ENCODE assay signal across 8 mouse cellular contexts in the genomic region with DNA sequence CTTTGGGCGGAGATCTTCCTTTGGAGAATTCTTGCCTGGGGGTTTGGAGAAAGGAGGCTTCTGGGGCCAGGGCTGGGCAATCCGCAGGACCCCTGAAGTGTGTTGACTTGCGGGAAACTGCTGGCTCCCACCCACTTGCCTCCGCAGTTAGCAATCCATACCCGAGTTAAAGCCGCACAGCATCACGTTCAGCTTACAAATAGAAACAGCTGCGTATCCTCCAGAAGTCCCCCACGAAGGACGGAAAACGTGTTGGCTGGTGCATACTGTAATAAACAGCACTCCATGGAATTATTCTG. TPM values are rescaled to one million over a fixed set of nuclear protein-coding genes. Genes with fewer than 3 reads are reported as not detected.
DNase-seq lines count a peak whose midpoint lies in the region; ATAC-seq and TF ChIP-seq lines count a peak whose summit lies in the region.

No protein-coding gene starts in this region.

- peak overlapping the region; percentile 99 for H3K4me3 ChIP-seq in lung, embryonic 15.5 days
- peak overlapping the region; percentile 92 for H3K4me3 ChIP-seq in embryonic facial prominence, embryonic 14.5 days (ENCODE audit: low read depth, low read length)
- peak overlapping the region; percentile 96 for H3K4me3 ChIP-seq in intestine, postnatal 0 days (ENCODE audit: low read depth, low read length)
- peak overlapping the region; percentile 95 for H3K4me3 ChIP-seq in neural tube, embryonic 15.5 days (replicated peaks)

- TF ChIP-seq CTCF in intestine, postnatal 0 days (IDR thresholded peaks at IDR 0.05; ENCODE audit: low read depth), result no peak

- under 1% methylated on average over 11 of the region's 11 CpGs for WGBS in lung, embryonic 15.5 days
- 0% methylated on average over 11 of the region's 11 CpGs for WGBS in embryonic facial prominence, embryonic 14.5 days
- WGBS in intestine, postnatal 0 days, result 0% methylated on average over 11 of the region's 11 CpGs
- WGBS in neural tube, embryonic 15.5 days, result under 1% methylated on average over 11 of the region's 11 CpGs

- H3K27ac ChIP-seq in lung, embryonic 15.5 days, result peak overlapping the region; percentile 99
- H3K27ac ChIP-seq in embryonic facial prominence, embryonic 14.5 days (replicated peaks; ENCODE audit: low read depth, low read length), result peak overlapping the region; percentile 98
- H3K27ac ChIP-seq in intestine, postnatal 0 days (ENCODE audit: low read depth, low read length), result peak overlapping the region; percentile 94
- peak overlapping the region; percentile 98 for H3K27ac ChIP-seq in neural tube, embryonic 15.5 days (replicated peaks)

- no peak for DNase-seq in lung, postnatal 4 days
- no peak for DNase-seq in embryonic facial prominence, embryonic 14.5 days (ENCODE audit: low spot score)
- no peak for DNase-seq in adrenal gland, postnatal 4 days (ENCODE audit: low spot score in 2 of 2)
- no peak for DNase-seq in layer of hippocampus, postnatal 14 days (ENCODE audit: low spot score in 2 of 2)
- no peak for DNase-seq in cerebellum, adult 9-11 months

- H3K4me1 ChIP-seq in lung, embryonic 15.5 days, result peaks cover 38% of the 10 kb centered on the region
- peaks cover 17% of the 10 kb centered on the region for H3K4me1 ChIP-seq in embryonic facial prominence, embryonic 14.5 days (ENCODE audit: control insufficient read depth, insufficient read depth, low read length)
- peaks cover 11% of the 10 kb centered on the region; the same call in 1 of the 2 replicates for H3K4me1 ChIP-seq in intestine, postnatal 0 days (replicated peaks; ENCODE audit: control insufficient read depth, insufficient read depth, low read length)
- peaks cover 35% of the 10 kb centered on the region for H3K4me1 ChIP-seq in neural tube, embryonic 15.5 days

- no peaks in the 10 kb centered on the region for H3K27me3 ChIP-seq in lung, embryonic 15.5 days
- no peaks in the 10 kb centered on the region for H3K27me3 ChIP-seq in embryonic facial prominence, embryonic 14.5 days (replicated peaks; ENCODE audit: control insufficient read depth, insufficient read depth, low read length)
- H3K27me3 ChIP-seq in intestine, postnatal 0 days (replicated peaks; ENCODE audit: control insufficient read depth, insufficient read depth, low read length), result no peaks in the 10 kb centered on the region
- H3K27me3 ChIP-seq in neural tube, embryonic 15.5 days (replicated peaks), result no peaks in the 10 kb centered on the region

- no peak for ATAC-seq in lung, embryonic 15.5 days (ENCODE audit: borderline replicate concordance, extremely low read depth, low FRiP score, low TSS enrichment)
- ATAC-seq in embryonic facial prominence, embryonic 14.5 days (ENCODE audit: low read depth), result no peak
- ATAC-seq in intestine, postnatal 0 days, result no peak
- ATAC-seq in neural tube, embryonic 15.5 days (ENCODE audit: low FRiP score), result peak; percentile 61

- no peaks in the 10 kb centered on the region for H3K9me3 ChIP-seq in lung, embryonic 15.5 days
- H3K9me3 ChIP-seq in embryonic facial prominence, embryonic 14.5 days (ENCODE audit: control insufficient read depth, low read length), result no peaks in the 10 kb centered on the region
- no peaks in the 10 kb centered on the region for H3K9me3 ChIP-seq in intestine, postnatal 0 days (ENCODE audit: control insufficient read depth)
- H3K9me3 ChIP-seq in neural tube, embryonic 15.5 days (replicated peaks), result no peaks in the 10 kb centered on the region

- no peaks in the 10 kb centered on the region for H3K36me3 ChIP-seq in lung, embryonic 15.5 days
- H3K36me3 ChIP-seq in embryonic facial prominence, embryonic 14.5 days (ENCODE audit: control insufficient read depth, insufficient read depth, low read length), result no peaks in the 10 kb centered on the region
- H3K36me3 ChIP-seq in intestine, postnatal 0 days (ENCODE audit: control insufficient read depth, insufficient read depth), result no peaks in the 10 kb centered on the region
- H3K36me3 ChIP-seq in neural tube, embryonic 15.5 days, result no peaks in the 10 kb centered on the region

- peak overlapping the region; percentile 92 for H3K4me2 ChIP-seq in lung, embryonic 15.5 days
- H3K4me2 ChIP-seq in embryonic facial prominence, embryonic 14.5 days (ENCODE audit: low read depth, low read length), result peak overlapping the region; percentile 90
- H3K4me2 ChIP-seq in intestine, postnatal 0 days (replicated peaks; ENCODE audit: low read depth), result peak overlapping the region; percentile 99
- peak overlapping the region; percentile 80 for H3K4me2 ChIP-seq in neural tube, embryonic 15.5 days

- peak overlapping the region; percentile 79 for H3K9ac ChIP-seq in lung, embryonic 15.5 days
- peak overlapping the region; percentile 76 for H3K9ac ChIP-seq in embryonic facial prominence, embryonic 14.5 days (ENCODE audit: low read depth, low read length)
- peak overlapping the region; percentile 62 for H3K9ac ChIP-seq in intestine, postnatal 0 days (ENCODE audit: low read depth, low read length)
- peak overlapping the region; percentile 67 for H3K9ac ChIP-seq in neural tube, embryonic 15.5 days (replicated peaks)

RNA-seq across cellular contexts. Expression of a gene that starts 0.3 kb away (rescaled TPM):
- polyA plus RNA-seq in lung, embryonic 15.5 days (2015; fragmentation: Nextera tagmentation; extraction: Ambion mirVana), result 74.2 and 81.9 TPM in 2 replicates
- 88.9 and 95.6 TPM in 2 replicates for polyA plus RNA-seq in embryonic facial prominence, embryonic 14.5 days (2014; fragmentation: Nextera tagmentation; extraction: Ambion mirVana)
- 57.4 and 66.2 TPM in 2 replicates for polyA plus RNA-seq in intestine, postnatal 0 days (2015; fragmentation: Nextera tagmentation; extraction: Ambion mirVana)
- 58.7 and 75.5 TPM in 2 replicates for polyA plus RNA-seq in neural tube, embryonic 15.5 days (2015; fragmentation: Nextera tagmentation; extraction: Ambion mirVana)
- total RNA-seq in adrenal gland, postnatal 4 days (2021), result 10 to 100 TPM; 39.7 to 46.0 TPM
- 10 to 100 TPM; 43.7 to 45.7 TPM for total RNA-seq in layer of hippocampus, postnatal 14 days (2021)
